Mouse (Mus musculus): ENCODE data around the gene Uqcrc2. TPM values are rescaled to one million over a fixed set of nuclear protein-coding genes. Genes with fewer than 3 reads are reported as not detected.

Gene Uqcrc2
- polyA plus RNA-seq, 1 experiment from 2014 or later = 260 TPM

DNA sequence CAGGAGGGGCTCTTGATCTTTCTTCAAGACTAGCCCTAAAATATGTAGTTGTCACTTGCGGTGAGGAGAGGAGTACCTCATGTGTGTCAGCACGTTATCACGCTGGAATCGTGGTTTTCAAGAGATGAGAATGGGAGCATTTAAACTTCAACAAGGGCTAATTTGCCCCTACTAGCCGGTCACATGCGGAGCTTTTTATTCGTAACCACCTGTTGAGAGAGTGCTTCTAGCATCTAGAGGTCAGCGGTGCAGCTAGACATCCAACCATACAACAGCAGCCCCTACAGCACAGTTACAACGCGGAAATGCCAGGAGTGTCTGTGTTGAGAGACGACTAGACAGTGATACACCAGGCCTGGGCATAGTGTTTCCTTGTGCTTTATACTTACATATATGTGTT lies 845 bp downstream of the Uqcrc2 start:
- peak overlapping the region; percentile 88 for H3K4me2 ChIP-seq (ENCODE audit: low read length)
- H3K36me3 ChIP-seq (ENCODE audit: control insufficient read depth, insufficient read depth, low read length) = peaks cover 12% of the 10 kb centered on the region
- no peak overlapping the region for H3K27ac ChIP-seq (ENCODE audit: low read depth, low read length)
- ATAC-seq = no peak
- peaks cover 13% of the 10 kb centered on the region for H3K4me1 ChIP-seq (ENCODE audit: control insufficient read depth, insufficient read depth, low read depth, low read length)
- WGBS = 2% methylated on average over 11 of the region's 11 CpGs
- no peaks in the 10 kb centered on the region for H3K27me3 ChIP-seq (replicated peaks; ENCODE audit: control insufficient read depth, insufficient read depth, low read length)
- peak overlapping the region; percentile 99 for H3K9ac ChIP-seq (ENCODE audit: low read depth, low read length)
- H3K9me3 ChIP-seq (ENCODE audit: control insufficient read depth, low read length) = no peaks in the 10 kb centered on the region
- H3K4me3 ChIP-seq (ENCODE audit: low read length) = peak overlapping the region; percentile 99

DNA sequence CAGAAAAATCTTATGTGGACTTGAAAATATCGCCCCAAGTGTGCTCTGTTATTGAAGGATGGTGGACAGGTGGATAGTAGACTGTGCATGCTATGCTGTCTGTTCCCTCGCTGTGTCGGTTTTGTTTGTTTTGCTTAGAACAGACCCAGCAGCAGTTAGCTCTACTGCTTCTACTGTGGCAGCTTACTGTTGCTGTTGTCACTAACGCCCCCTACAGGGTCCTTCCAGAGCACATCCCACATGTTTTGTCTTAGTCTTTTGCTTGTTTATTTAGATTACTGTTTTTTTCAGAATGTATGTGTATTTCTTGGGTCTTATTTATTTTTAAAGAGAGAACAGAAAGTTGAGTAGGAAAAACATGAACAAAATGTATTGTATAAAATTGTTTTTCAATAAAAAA lies 8.2 kb downstream of the Uqcrc2 start:
- Histone ChIP-seq H3K36me3 (ENCODE audit: control insufficient read depth, insufficient read depth, low read length) (peaks cover 51% of the 10 kb centered on the region), H3K4me2 (ENCODE audit: low read length) (no peak overlapping the region), H3K27ac (ENCODE audit: low read depth, low read length) (no peak overlapping the region), H3K9me3 (ENCODE audit: control insufficient read depth, low read length) (no peaks in the 10 kb centered on the region), H3K4me3 (ENCODE audit: low read length) (no peak overlapping the region), H3K27me3 (replicated peaks; ENCODE audit: control insufficient read depth, insufficient read depth, low read length) (no peaks in the 10 kb centered on the region), H3K4me1 (ENCODE audit: control insufficient read depth, insufficient read depth, low read depth, low read length) (no peaks in the 10 kb centered on the region), H3K9ac (ENCODE audit: low read depth, low read length) (no peak overlapping the region)
- no peak for ATAC-seq
- 69% methylated on average over 4 of the region's 4 CpGs for WGBS

DNA sequence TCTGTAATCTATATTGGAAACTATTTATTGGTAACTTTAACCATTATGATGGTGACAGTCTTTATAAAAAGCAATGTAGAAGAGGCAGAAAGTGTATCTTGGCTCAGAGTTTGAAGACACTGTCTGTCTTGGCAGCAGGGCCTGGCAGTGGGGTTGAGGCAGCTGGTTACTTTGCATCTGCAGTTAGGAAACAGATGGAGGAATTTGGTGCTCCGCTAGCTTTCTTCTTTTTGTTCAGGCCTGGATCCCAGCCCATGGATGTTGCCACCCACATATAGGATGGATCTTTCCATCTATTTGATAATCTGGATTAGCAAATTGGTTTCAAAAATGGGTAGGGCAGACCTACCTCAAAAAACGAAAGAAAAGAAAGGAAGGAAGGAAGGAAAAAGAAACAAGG lies 12.9 kb downstream of the Uqcrc2 start:
- Histone ChIP-seq H3K9ac (ENCODE audit: low read depth, low read length) (no peak overlapping the region), H3K4me2 (ENCODE audit: low read length) (no peak overlapping the region), H3K4me3 (ENCODE audit: low read length) (no peak overlapping the region), H3K27ac (ENCODE audit: low read depth, low read length) (no peak overlapping the region), H3K4me1 (ENCODE audit: control insufficient read depth, insufficient read depth, low read depth, low read length) (no peaks in the 10 kb centered on the region), H3K36me3 (ENCODE audit: control insufficient read depth, insufficient read depth, low read length) (peaks cover 64% of the 10 kb centered on the region), H3K9me3 (ENCODE audit: control insufficient read depth, low read length) (no peaks in the 10 kb centered on the region), H3K27me3 (replicated peaks; ENCODE audit: control insufficient read depth, insufficient read depth, low read length) (no peaks in the 10 kb centered on the region)
- 82% methylated on average over 2 of the region's 2 CpGs for WGBS
- no peak for ATAC-seq

DNA sequence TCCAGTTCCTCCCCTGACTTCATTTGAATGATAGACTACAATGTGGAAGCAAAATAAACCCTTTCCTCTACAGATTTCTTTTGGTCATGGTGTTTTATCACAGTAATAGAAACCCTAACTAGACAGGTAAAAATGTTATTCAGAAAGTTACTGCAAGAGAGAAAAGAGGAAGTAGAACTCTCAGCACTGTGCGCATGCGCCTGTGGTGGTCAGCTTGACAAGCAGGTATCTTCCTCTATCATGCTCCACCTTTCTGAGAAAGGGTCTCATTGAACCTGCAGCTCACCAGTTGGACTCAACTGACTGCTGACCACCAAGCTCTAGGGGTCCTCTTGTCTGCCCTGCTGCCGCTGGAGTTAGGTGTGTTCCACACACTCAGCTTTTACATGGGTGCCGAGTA lies 27.1 kb downstream of the Uqcrc2 start:
- no peak overlapping the region for H3K4me2 ChIP-seq (ENCODE audit: low read length)
- peaks cover 10% of the 10 kb centered on the region for H3K36me3 ChIP-seq (ENCODE audit: control insufficient read depth, insufficient read depth, low read length)
- no peak for ATAC-seq
- no peaks in the 10 kb centered on the region for H3K27me3 ChIP-seq (replicated peaks; ENCODE audit: control insufficient read depth, insufficient read depth, low read length)
- no peak overlapping the region for H3K27ac ChIP-seq (ENCODE audit: low read depth, low read length)
- H3K4me1 ChIP-seq (ENCODE audit: control insufficient read depth, insufficient read depth, low read depth, low read length) = no peaks in the 10 kb centered on the region
- no peak overlapping the region for H3K4me3 ChIP-seq (ENCODE audit: low read length)
- H3K9me3 ChIP-seq (ENCODE audit: control insufficient read depth, low read length) = no peaks in the 10 kb centered on the region
- no peak overlapping the region for H3K9ac ChIP-seq (ENCODE audit: low read depth, low read length)
- whole genome bisulfite sequencing = 91% methylated on average over 4 of the region's 4 CpGs

DNA sequence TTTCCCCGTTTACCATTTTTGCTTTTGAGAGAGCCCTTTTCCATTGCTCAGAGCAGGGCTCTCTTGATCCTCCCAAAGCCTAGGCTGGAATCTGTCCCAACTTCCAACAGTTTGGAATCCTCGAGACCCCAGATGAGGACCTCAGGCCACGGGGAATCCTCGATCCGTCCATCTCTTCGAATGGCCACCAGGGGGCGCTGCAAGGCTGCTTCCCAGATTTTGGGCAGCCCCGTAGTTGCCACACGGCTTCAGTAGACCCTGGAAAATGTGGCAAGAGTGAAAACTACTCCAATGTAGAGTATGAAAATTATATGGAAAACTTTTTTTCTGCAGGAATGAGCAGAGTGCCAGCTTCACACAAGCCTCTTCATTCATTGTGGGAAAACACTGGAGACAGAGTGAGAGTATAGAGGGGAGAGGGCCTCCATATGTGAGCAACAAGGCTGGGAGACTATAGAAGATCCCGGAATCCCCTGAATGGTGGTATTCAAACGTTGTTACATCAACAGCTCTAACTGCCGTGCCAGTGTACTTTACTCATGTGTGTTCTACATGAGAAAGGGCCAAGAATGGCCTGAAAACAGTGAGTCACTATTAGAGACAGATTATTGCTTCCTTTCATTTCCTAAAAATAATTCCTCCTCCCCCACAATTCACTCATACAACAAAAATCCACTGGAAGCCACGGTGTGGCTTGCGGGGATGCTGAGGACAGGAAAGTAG lies 35.3 kb downstream of the Uqcrc2 start, which contains the start of gene Pdzd9:
TSS of gene Pdzd9 (minus strand) at position 191 of the 723 bp plus-strand sequence.
- Histone ChIP-seq H3K4me1 (ENCODE audit: control insufficient read depth, insufficient read depth, low read depth, low read length) (no peaks in the 10 kb centered on the region), H3K27ac (ENCODE audit: low read depth, low read length) (no peak within 1 kb of the TSS), H3K4me2 (ENCODE audit: low read length) (no peak within 1 kb of the TSS), H3K9ac (ENCODE audit: low read depth, low read length) (no peak within 1 kb of the TSS), H3K27me3 (replicated peaks; ENCODE audit: control insufficient read depth, insufficient read depth, low read length) (no peaks in the 10 kb centered on the region), H3K36me3 (ENCODE audit: control insufficient read depth, insufficient read depth, low read length) (no peaks in the 10 kb centered on the region), H3K4me3 (ENCODE audit: low read length) (no peak within 1 kb of the TSS), H3K9me3 (ENCODE audit: control insufficient read depth, low read length) (no peaks in the 10 kb centered on the region)
- peak; percentile 80 for ATAC-seq
- WGBS = 23% methylated on average over 14 of the region's 14 CpGs

DNA sequence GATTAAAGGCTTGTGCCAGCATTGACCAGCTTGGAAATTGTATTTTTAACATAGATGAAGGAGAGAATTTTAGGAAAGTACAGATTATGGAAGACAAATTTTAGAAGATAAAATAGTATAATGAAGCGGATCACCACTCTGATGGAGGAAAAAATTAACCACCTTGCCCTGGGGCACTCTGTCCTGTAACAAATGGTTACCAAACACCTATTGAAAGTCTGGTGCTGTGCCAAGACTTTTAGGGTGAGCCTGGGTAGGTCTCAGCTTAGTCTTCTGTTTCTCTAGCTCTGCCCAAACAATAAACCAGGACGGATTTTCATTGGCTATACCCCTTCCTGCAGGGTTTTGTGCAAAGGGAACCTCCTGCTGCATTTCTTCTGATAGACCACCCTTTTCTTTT lies 36.3 kb downstream of the Uqcrc2 start:
- H3K27ac ChIP-seq (ENCODE audit: low read depth, low read length) = no peak overlapping the region
- no peaks in the 10 kb centered on the region for H3K27me3 ChIP-seq (replicated peaks; ENCODE audit: control insufficient read depth, insufficient read depth, low read length)
- no peak overlapping the region for H3K9ac ChIP-seq (ENCODE audit: low read depth, low read length)
- no peaks in the 10 kb centered on the region for H3K36me3 ChIP-seq (ENCODE audit: control insufficient read depth, insufficient read depth, low read length)
- no peak overlapping the region for H3K4me2 ChIP-seq (ENCODE audit: low read length)
- H3K9me3 ChIP-seq (ENCODE audit: control insufficient read depth, low read length) = no peaks in the 10 kb centered on the region
- ATAC-seq = no peak
- no peak overlapping the region for H3K4me3 ChIP-seq (ENCODE audit: low read length)
- peaks cover 1% of the 10 kb centered on the region for H3K4me1 ChIP-seq (ENCODE audit: control insufficient read depth, insufficient read depth, low read depth, low read length)
- 81% methylated on average over 2 of the region's 2 CpGs for WGBS

DNA sequence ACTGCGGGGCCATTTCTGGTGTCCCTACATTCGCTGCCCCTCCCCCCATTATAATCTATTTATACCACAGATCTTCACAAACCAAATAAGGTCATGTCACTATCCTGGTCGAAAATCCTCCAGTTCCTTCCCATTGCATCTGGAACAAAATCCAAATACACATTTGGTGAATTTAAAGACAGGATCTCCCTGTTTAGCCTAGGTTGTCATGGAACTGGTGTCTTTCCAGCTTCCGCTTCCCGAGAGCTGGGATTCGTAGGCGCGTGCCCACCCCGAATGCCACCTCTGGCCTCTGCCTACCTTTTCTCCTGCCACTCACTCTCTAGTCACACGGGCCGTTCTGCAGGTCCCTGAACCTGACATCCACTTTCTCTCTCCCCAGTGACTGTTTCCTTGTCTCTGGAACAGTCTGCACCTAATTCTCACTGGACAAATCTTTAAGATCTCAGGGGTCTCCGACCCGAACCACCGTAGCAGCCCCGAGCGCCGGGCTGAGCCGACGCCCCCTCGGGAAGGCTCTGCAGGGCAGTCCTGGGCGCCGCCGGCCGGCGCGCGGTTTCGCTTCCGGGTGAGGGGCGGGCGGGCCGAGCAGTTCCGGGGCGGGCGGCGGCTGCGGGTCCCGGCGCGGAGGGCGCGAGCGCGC lies 42.1 kb downstream of the Uqcrc2 start, which contains the start of gene Mosmo:
TSS of gene Mosmo (plus strand) at position 618 of the 643 bp plus-strand sequence.
- H3K27me3 ChIP-seq (replicated peaks; ENCODE audit: control insufficient read depth, insufficient read depth, low read length) = no peaks in the 10 kb centered on the region
- peak; percentile 97 for ATAC-seq
- peak within 1 kb of the TSS; percentile 91 for H3K9ac ChIP-seq (ENCODE audit: low read depth, low read length)
- H3K4me2 ChIP-seq (ENCODE audit: low read length) = peak within 1 kb of the TSS; percentile 82
- H3K4me3 ChIP-seq (ENCODE audit: low read length) = peak within 1 kb of the TSS; percentile 85
- H3K27ac ChIP-seq (ENCODE audit: low read depth, low read length) = peak within 1 kb of the TSS; percentile 88
- H3K9me3 ChIP-seq (ENCODE audit: control insufficient read depth, low read length) = no peaks in the 10 kb centered on the region
- no peaks in the 10 kb centered on the region for H3K36me3 ChIP-seq (ENCODE audit: control insufficient read depth, insufficient read depth, low read length)
- 1% methylated on average over 36 of the region's 44 CpGs for WGBS
- peaks cover 27% of the 10 kb centered on the region for H3K4me1 ChIP-seq (ENCODE audit: control insufficient read depth, insufficient read depth, low read depth, low read length)

DNA sequence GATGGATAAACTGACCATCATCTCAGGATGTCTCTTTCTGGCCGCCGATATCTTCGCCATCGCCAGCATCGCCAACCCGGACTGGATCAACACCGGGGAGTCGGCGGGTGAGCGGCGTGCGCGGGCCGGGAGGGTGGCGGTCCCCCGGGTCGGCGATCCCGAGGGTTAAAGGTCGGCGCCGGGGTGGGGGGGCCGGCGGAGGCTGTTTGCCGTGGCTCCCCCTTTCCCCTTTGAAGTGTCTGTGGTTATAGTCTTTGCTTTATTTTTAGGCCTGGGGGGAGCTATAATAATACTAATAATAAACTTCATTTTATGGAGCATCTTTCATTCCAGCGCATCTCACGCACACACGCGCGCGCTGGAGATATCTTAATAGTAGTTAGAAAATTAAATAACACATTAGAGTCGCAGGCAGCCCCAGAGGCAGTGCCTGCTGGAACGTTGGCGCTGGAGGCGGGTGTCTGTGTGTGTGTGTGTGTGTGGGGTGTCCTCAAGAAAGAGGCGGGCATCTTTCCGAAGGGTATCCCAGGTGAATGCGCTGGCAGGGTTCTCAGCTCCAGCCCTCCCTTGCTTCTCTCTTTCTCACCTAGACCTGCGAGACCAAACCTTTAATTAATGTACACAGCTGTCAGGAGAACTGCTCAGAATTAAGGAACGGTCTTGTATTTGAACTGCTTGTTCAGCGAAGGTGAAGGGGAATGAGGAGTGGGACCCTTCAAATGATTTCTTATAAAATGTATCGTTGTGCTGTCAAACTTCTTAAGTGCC lies 43.0 kb downstream of the Uqcrc2 start:
- peak overlapping the region; percentile 91 for H3K9ac ChIP-seq (ENCODE audit: low read depth, low read length)
- WGBS = 1% methylated on average over 42 of the region's 42 CpGs
- peak overlapping the region; percentile 80 for H3K4me2 ChIP-seq (ENCODE audit: low read length)
- no peaks in the 10 kb centered on the region for H3K9me3 ChIP-seq (ENCODE audit: control insufficient read depth, low read length)
- H3K27me3 ChIP-seq (replicated peaks; ENCODE audit: control insufficient read depth, insufficient read depth, low read length) = no peaks in the 10 kb centered on the region
- ATAC-seq = peak; percentile 82
- peak overlapping the region; percentile 88 for H3K27ac ChIP-seq (ENCODE audit: low read depth, low read length)
- H3K36me3 ChIP-seq (ENCODE audit: control insufficient read depth, insufficient read depth, low read length) = no peaks in the 10 kb centered on the region
- peak overlapping the region; percentile 85 for H3K4me3 ChIP-seq (ENCODE audit: low read length)
- peaks cover 27% of the 10 kb centered on the region for H3K4me1 ChIP-seq (ENCODE audit: control insufficient read depth, insufficient read depth, low read depth, low read length)

DNA sequence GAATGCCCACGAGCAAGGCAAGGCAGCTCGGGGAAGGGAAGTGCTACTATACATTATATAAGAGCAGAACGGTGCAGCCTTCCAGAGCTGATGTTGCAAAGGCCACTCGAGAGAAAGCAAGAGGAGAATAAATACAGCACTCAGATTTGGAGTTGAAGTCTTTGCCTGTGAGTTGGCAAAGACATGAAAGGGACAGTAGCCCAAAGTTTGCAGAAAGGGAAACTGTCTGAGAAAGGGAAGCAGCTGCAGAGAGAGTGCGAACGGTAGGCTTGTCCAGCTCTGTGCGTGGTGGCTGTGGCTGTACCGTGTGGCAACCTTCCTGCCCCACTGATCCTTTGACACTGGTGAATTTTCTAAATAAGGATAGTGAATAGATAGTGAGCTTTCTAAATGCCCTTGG lies 44.0 kb downstream of the Uqcrc2 start:
- 56% methylated on average over 8 of the region's 8 CpGs for WGBS
- Histone ChIP-seq H3K4me3 (ENCODE audit: low read length) (no peak overlapping the region; the same call in none of the 2 replicates), H3K4me1 (ENCODE audit: control insufficient read depth, insufficient read depth, low read depth, low read length) (peaks cover 27% of the 10 kb centered on the region), H3K36me3 (ENCODE audit: control insufficient read depth, insufficient read depth, low read length) (no peaks in the 10 kb centered on the region), H3K27me3 (replicated peaks; ENCODE audit: control insufficient read depth, insufficient read depth, low read length) (no peaks in the 10 kb centered on the region), H3K9me3 (ENCODE audit: control insufficient read depth, low read length) (no peaks in the 10 kb centered on the region), H3K9ac (ENCODE audit: low read depth, low read length) (no peak overlapping the region), H3K27ac (ENCODE audit: low read depth, low read length) (no peak overlapping the region), H3K4me2 (ENCODE audit: low read length) (peak overlapping the region; percentile 80)
- ATAC-seq = no peak
